Mouse (Mus musculus): ENCODE data around the gene Nhp2. TPM values are rescaled to one million over a fixed set of nuclear protein-coding genes. Genes with fewer than 3 reads are reported as not detected.
"Not testable (repeated sequence)": the region's sequence is repeated elsewhere in the genome, so short reads cannot be mapped to it uniquely, and the experiment has no call there.

The Nhp2 gene
- total RNA-seq, 2 experiments from 2014 or later: 23.8 to 32.7 TPM

DNA sequence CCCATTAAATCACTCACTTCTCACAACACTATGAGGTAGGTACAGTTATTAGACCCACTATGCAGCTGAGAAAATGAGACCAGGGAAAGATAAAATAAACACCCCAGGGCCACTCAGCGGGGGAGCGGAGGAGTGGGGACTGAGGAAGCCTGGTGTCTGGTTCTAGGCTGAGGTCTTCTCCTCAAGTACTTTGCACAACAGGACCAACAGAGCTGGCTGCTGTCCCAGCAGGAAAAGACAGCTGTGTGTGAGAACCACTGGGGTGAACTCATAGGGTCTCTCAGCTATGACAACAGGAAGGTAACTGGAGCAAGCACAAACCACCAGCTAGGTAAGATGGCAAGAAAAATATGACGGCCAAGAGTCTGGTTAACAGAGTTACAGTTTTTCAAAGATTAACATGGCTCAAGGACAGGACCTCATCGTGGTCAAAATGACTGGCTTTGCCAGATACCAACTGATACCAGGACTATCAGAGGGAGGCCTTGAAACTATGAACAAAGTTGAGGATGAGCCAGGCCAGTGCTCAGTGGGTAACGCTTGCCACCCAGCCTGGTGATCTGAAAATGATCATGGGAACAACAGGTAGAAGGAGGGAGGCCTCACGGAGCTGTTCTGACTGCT, 12.7 kb downstream of the Nhp2 start:
- DNase-seq: no peak
- intact Hi-C loops (cut with DNase I; ENCODE audit: low total_unique reads): no loop called here

DNA sequence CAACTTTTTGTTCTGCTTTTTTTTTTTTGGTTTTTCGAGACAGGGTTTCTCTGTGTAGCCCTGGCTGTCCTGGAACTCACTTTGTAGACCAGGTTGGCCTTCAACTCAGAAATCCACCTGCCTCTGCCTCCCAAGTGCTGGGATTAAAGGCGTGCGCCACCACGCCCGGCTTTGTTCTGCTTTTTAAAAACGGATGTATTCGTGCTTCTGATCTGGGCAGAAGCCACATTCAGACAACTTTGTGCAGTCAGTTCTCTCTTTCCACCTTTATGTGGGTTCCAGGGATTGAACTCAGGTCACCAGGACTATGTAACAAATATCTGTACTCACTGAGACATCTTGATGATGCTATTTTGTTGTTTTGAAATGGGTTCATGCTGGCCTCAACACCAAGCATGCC, 13.7 kb downstream of the Nhp2 start:
- intact Hi-C loops (cut with DNase I; ENCODE audit: low total_unique reads); DNase-seq: not testable (repeated sequence)

DNA sequence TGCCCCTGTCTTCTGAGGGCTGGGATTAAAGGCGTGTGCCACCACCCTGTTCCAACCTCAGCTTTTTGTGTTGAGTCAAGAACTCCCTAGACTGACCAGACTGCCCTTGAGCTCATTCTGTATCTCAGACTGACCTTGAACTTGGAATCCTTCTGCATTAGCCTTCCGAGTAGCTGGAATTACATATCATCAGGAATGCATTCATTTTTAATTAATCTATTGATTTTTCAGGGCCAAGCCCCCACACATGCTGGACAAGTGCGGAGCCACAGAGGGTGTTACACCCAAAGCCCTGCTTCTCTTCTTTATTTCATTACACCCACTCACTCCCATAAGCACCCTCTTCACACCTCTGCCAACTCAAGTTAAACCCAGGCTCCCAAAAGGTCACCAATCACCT, 14.2 kb downstream of the Nhp2 start:
- intact Hi-C loops (cut with DNase I; ENCODE audit: low total_unique reads): no loop called here
- DNase-seq: no peak

DNA sequence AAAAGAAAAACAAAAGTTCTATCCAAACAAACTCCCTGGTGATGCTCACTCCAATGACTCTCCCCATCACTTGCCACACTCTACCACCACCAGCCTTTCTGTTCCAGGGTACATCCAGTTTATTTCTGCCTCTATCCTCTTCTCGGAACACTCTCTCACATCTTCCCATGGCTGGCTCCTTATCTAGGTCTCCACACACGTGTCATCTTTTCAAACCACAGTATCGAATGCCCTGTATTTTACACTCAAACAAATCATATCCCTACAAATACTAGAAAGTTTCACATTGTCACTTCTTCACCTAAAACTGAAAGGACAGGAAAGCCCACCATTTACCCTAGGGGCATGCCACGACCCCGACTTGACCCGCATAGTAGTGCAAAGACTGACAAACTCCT, 15.6 kb downstream of the Nhp2 start:
- DNase-seq: no peak
- intact Hi-C loops (cut with DNase I; ENCODE audit: low total_unique reads): no loop called here

DNA sequence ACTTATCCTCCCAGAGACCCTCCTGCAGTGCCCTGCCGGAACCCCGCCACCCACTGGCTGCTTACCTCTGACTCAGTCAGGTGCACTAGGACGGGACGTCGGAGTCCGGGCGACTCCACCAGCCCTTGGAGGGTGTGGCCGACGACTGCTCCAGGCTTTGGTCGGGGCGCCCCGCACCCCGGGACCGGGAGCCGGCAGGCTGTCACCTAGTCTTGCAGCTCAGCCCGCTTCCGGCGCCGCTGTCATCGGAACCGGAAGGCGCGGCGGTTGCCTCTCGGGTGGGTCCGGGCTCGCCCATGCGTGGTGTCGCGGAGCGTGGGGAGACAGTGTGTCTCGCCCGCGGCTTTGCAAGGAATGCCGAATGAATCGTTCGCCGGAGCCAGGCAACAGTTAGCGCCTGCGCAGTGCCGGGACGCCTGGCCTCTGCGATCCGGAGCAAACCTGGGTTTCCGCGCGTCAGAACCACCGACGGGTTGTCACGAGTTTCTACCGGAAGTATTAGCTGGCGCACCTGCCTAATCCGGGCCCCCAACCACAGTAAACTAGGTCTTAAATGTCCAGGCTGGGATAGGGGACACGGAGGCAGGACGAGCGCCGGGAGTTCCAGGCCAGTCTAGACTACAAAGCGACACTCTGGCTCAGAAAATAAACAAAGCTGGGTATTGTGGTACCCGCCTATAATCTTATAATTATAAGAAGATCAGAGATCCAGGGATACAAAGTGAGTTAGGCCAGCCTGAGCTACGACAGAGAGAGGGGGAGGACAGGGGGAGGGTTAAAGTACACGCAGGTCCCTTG, 16.2 kb downstream of the Nhp2 start, which contains the start of gene Rmnd5b:
Rmnd5b (minus strand) TSS at position 372 of the 798 bp plus-strand sequence.
- peak; percentile 91 for DNase-seq
- intact Hi-C loops (cut with DNase I; ENCODE audit: low total_unique reads): no loop called here

DNA sequence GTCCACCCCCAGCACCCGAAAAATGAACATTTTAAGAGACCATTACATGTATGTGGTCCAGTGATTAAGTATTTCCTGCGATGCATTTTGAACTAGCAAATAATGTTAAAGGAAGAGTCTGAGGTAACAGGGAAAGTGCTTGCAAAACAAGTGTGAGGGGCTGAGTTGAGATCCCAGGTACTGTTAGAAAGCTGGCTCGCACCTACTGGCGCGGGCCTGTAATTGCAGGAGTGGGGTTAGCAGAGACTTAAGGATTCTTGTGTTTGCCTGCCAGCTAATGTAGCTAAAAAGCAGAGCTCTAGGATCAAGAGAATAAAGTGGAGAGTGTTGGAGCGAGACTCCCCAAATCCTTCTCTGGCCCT, 16.8 kb downstream of the Nhp2 start:
- intact Hi-C loops (cut with DNase I; ENCODE audit: low total_unique reads): no loop called here
- DNase-seq: no peak

DNA sequence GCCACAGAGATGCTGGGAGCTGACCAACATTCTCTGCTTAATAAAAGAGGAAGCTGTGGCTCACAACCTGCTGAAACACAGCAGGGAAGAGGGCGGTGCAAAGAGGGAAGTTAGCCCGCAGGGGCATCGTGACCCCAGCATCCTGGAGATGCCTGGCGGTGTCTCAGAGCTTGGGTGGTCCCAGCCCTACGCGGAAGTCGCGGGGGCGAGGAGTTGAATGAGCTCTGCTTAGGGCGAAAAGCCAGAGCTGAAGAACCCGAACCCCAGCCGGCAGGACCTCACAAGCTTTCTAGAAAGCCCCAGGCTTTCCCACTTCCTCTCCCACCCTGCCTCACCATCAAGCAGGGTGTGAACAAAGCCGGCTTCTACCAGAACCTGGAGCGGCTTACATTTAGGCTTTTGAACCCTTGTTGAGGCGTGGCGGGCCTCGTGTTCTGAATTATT, 18.5 kb downstream of the Nhp2 start:
- intact Hi-C loops (cut with DNase I; ENCODE audit: low total_unique reads): no loop called here

DNA sequence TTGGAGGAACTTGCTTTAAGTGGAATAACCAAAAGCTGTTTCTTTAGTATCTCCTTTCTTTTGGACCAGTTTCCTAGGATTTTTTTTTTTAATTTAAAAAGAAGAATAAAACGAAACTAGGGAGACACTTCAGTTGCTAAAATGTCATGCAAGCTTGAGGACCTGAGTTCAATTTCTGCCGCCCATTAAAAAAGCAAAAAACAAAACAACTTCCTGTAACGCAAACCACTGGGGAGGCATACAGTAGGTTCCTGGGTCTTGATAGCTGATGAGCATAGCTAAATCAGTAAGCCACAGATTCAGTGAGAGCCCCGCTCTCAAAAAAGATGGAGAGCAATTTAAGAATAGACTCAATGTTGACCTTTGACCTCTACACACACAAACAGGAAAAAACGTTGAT, 19.0 kb downstream of the Nhp2 start:
- no peak for DNase-seq
- intact Hi-C loops (cut with DNase I; ENCODE audit: low total_unique reads): no loop called here

More for the DNA sequence above, 18.5 kb downstream of the Nhp2 start:
- DNase-seq: no peak

DNA sequence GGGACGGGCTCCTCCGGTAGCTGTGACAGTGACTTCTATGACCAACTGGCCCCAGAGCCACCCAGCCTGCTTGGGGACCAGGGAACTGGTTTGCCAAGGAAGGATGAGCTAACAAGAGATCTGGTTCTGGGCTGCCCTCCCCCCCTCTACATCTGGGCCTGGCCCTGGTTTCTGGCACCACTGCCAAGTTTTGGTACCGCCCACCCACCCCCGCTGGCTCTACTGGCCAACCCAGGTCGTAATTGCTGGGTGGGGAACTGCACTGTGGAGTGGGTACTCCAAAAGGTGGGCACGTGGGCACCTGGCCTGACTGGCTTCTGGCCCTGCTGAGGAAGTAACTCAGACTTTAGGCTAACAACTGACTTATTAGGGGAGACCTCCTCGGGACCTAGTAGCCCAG, 21.2 kb downstream of the Nhp2 start:
- intact Hi-C loops (cut with DNase I; ENCODE audit: low total_unique reads): no loop called here
- no peak for DNase-seq

DNA sequence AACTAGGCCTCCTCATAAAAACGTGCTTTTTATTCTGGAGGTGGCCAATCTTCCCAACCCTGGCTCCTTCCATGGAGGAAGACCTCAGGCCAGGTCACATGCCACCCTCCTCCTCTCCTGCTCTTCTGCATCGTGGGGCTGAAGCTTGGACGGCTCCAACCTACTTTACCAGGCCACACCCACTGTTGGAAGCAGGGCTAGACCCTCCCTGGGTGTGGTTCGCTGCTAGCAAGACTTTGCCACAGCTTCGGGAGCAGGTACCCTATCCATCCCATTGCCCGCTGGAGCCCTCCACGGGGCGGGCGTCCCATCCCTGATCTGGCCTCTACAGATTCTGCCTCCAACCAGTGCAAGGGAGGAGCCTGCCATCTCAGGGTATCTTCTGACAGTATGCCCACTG, 23.7 kb downstream of the Nhp2 start:
- intact Hi-C loops (cut with DNase I; ENCODE audit: low total_unique reads): no loop called here
- no peak for DNase-seq

DNA sequence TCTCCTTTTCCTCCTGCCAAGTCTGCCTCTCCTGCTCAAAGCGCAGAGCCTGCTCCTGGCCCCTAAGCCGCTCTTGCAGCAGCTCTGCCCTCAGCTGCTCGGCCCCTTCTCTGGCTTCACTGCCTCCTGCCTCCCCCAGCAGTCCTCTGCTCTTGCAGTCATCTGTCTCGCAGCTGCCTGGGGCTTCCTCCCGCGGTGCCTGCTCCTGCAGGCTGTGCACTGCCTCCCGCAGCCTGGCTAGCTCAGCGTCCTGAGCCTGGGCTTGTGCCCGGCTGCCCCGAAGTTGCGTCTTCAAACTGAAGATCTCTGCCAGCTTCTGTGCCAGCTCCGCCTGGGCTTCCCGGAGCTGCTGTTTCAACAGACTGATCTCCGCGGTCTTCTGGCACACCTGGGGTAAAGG, 24.2 kb downstream of the Nhp2 start:
- DNase-seq: peak; percentile 53
- intact Hi-C loops (cut with DNase I; ENCODE audit: low total_unique reads): no loop called here

DNA sequence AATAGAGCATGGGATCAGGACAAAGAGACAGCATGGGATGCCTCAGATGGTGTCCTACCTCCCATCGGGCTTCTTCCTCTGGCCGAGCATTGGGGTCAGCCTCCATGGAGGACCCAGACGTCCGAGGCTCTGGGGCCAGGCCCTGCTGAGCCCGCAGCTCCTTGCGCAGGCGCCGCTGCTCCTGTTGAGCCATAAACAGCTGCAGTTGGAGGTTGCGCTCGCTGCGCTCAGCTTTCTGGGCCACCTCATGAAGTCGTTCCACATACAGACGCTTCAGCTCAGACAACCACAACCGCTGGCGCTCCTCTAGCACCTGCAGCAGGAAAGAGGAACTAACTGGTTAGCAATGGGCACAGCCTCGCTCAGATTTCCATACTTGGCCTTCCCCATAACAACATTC, 24.7 kb downstream of the Nhp2 start:
- DNase-seq: no peak
- intact Hi-C loops (cut with DNase I; ENCODE audit: low total_unique reads): no loop called here

DNA sequence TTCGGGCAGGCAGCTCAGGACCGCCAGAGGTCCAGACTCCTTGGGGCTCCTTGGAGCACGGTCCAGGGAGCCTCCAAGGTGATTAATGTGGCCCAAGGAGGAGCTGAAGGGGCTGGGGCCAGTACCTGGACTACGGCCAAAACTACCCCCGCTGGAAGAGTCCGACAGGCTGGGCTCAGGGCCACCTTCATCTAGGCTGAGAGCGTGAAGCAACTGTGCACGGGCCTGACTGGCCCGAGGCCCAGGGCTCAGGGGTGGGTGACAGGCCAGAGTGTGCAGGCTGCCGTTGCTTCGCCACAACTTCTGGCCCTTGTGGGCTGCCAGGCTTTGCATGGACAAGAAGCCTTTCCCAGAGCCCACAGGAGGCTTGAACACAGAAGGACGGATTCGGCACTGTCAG, 25.8 kb downstream of the Nhp2 start:
- intact Hi-C loops (cut with DNase I; ENCODE audit: low total_unique reads): no loop called here

DNA sequence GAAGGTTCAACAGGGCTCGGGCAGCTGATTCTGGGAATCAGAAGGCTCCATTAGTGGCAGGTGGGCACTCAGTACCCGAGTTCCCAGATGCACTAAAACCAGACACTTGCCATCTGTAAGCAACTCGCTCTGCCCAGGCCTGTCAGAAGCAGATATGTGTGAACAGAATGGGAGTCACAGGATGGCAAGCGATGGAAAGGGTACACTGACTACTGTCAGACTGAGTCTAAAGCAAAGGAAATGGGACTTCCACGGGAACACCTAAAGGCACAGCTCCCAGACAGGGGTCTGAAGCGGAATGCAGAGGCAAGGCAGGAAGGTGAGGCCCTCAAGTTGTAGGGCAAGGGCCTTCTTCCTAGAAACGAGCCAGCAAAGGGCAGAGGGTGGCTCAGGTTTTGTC, 26.7 kb downstream of the Nhp2 start:
- no peak for DNase-seq
- intact Hi-C loops (cut with DNase I; ENCODE audit: low total_unique reads): no loop called here

More for the DNA sequence above, 25.8 kb downstream of the Nhp2 start:
- no peak for DNase-seq

DNA sequence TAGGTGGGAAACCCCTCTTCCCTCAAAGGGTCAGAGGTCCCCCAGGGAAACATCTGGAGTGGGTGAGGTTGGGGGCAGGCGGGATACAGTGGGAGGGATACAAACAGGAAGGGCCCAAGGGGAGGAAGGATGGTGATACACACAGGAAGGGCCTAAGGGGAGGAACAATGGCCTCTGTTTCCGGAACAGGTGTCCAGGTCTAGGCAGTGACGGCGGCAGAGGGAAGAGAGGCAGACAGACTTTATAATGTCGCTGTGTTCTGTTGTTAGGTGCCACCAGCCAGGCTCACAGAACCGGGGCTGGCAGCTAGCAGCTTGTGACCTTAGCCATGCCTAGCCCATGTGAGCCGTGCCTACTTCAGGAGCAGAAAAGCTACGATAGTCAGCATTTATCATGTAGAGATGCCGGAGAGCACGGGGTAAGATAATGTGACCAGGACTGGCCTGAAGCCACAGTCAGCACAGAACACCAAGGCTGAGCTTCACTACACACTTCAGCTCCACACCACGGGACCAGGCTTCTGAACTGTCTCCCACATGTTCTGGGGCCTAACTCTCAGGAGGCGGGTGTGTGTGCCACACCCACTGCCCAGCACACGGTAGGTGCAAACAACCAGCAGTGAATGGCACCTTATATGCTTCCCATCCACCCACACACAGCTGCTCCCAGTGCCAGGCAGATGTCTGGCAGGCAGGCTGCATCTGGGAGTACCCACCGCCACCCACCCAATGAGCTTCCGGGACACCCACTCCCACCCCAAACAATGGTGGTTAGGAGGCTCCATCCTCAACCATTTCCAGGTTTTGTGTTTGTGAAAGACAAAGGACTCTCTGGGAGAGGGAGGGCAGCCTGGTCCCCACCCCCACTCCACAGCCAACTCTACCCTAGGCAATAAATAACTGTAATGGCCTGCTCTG, 27.5 kb downstream of the Nhp2 start:
- intact Hi-C loops (cut with DNase I; ENCODE audit: low total_unique reads): no loop called here
- DNase-seq: no peak

DNA sequence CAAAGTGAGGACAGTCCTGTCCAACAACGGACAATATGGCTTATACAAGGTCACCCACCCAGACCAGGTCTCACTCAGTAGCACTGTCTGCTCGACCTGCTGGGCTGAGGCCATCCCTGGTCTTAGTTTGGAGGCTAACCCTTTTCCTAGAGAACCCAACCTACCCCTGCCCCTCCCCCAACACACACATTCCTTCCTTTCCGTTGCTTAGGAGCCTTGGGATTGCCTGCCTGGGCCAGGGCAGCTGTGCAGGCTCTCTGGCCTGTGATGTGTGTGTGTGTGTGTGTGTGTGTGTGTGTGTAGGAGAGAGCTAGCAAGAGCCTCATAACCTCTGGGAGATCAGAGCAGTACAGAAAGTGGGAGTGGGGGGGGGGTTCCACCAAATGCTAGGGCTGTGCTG, 29.0 kb downstream of the Nhp2 start:
- intact Hi-C loops (cut with DNase I; ENCODE audit: low total_unique reads): no loop called here
- DNase-seq: no peak

DNA sequence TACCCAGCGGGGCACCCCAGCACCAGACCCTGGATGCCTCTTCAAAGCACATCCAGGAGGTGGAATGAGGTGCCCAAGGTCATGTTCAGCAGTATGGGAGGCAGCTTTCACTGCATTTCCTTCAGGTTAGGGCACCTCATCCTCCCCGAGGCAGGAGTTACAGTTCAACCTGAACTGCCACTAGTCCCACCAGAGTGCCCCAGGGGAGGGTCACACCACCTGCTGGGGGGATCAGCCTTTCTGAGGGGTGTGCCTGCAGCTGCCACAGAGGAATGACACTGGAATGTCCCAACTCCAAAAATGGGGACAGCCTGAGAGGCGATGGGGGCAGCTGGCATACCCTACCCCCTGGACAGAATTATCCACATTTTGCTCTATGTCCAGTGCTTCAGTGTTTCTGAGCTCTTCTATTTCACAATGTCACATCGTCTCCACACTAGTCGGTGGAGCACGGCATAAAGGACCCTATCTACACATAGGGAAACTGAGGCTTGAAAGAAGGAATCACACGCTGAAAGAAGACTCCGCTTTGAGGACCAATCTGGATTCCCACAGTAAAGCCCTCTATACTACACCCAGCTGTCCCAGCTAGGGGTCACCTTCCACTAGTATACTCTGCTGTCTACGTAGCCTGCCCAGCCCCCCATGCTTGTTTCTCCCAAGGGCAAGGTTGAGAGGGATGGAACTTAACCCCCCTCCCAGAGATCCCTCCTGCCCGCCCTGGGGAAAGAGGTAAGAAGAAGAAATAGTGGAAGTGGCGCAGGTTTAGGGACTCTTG, 29.8 kb downstream of the Nhp2 start:
- intact Hi-C loops (cut with DNase I; ENCODE audit: low total_unique reads): no loop called here
- DNase-seq: no peak

DNA sequence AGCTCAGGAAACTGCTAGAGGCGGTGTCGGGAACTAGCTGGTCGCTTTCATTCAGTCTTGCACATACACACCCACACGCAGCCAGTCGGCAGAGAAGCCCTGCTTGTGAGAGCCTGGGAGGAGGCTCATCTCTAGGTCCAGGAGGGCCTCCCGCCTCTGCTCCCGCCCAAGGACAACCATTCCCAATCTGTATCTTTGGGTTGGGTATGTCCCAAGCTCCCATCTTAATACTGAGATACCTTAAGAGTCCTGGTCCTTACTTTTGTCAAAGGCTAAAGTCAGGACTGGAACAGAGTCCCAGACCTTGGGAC, 30.3 kb downstream of the Nhp2 start:
- no peak for DNase-seq
- intact Hi-C loops (cut with DNase I; ENCODE audit: low total_unique reads): no loop called here

DNA sequence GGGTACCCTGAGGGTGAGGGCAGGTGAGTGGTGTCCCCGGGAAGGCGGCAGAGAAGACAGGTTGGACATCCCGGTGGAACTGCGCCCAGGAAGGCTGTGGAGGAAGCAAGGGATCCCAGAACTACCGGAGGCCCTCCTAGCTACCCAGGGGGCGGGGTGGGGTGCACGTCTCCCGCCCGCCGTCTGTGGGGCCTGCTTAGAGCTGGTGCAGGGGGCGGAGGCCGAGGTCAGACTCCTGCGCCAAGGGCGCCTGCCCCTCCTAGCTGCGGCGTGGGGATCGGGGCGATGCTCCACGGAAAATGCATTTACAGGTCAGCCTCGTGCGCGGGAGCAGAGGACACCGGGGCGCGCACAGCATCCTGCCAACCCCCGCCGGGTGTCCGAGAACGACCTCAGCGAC, 30.7 kb downstream of the Nhp2 start:
- intact Hi-C loops (cut with DNase I; ENCODE audit: low total_unique reads): no loop called here
- no peak for DNase-seq

Measured in gastrocnemius, postnatal 14 days (tissue).